Mouse (Mus musculus) urinary bladder, adult 2 months (tissue): ENCODE results near the gene Mapk1. TPM values are rescaled to one million over a fixed set of nuclear protein-coding genes. Genes with fewer than 3 reads are reported as not detected.

Experiments used
- DNase-seq: peaks from one replicate; pipeline ENCODE4 v3.0.0; 2022; ENCODE audit warnings: low spot score
- polyA plus RNA-seq: library from polyadenylated mRNA; depleted of rRNA; stranded (reverse); fragments of >200 nt; gene quantifications from 2 replicates; pipeline ENCODE4 v1.2.3, GENCODE M21; 2012; rRNA removed

Mapk1 gene
- polyA plus RNA-seq, 1 experiment: 134 TPM

DNA sequence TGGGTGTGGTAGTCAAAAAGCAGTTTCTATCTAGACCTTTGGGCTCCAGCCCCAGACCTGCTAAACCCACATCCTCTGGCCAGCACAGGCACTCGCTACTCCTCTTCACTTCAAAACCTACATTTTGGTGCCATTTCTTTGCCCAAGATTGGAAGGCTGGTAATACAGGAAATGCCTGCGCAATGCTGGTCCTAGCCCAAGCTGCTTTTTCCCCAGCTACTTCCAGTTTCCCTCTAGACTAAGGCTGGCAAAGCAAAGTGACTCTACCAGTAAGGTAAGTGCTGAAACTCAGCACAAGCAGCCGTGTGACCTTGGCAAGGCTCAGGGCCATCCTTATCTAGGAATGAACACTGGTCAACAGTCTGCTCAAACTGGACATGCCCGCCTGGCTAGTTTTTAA is 102.5 kb downstream of the Mapk1 start:
- no peak for DNase-seq

DNA sequence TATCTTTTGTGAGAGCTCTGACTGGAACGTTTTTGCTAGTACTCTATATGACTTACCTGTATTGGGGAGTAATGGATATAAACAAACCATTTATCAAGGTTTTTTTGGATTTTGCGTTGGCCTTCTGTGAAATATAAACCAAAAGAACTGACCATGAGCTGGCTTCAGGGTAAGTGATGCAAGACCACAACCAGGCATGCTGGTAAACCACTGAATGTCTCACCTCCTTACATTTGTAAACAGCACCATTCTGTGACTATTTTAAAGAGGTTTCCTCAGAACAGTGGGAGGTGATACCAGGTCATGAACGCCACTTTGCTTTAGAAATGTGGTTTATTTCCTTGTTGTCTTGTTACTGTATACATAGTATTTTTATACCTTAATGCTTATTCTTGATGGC is 103.1 kb downstream of the Mapk1 start:
- DNase-seq: no peak

DNA sequence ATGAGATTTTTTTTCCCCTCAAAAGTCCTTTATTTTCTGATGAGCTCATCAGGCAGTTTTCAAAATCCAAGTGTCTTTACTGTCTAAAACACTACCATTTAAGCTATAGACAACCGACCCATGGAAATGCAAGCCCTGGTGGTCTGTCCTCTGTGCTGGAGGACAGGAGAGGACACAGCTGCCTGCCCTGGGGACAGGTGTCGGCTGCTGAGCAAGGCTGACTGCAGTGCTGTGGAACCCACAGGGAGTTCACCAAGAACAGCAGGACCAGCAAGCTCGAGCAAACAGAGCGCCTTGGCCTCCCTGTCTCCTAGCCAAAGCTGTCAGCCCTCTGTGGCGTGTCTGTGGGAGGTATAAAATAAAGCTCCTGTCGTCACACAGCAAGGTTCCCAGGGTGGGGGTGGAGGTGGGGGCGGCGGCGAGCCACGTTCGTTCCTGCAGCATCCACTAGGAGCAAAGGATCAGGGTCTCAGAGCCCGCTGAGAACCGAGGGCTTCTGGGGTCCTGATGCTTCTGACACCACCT is 103.5 kb downstream of the Mapk1 start:
- no peak for DNase-seq

DNA sequence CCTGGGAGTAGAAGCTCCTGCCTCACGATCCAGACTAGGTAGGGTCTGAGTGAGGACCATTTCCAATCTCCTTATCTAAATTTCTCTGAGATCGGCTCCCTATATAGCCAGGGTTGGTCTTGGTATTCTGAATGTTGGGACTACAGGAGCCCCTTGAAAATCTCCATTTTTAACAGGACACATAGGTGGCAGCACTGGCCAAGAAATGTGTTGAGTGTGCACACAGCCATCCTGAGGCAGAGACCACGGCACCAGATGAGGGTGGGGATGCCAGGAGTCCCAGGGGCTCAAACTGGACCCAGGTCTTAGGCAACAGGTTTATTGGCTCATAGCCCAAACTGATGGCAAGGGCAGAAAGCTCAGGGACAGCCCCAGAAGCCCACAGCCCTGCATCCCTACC is 105.2 kb downstream of the Mapk1 start:
- DNase-seq: no peak

DNA sequence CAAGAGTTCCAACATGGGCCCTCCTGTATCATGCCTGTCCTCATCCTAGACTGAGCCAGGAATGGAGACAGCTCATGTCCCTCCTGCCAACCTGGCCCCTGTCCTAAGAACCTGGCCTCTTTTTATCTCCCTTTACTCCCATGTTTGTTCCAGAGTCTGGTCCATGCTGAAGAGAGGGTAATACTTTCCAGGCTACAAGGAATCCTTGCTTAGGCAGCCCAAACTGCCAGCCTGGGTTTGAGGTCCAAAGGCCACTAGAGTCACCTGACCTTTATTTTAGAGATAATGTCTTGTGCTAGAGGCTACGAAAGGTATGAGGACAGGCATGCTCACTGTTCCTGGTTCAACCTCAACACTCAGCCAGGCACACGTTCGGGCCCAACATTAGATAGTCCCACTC is 113.8 kb downstream of the Mapk1 start:
- no peak for DNase-seq

Other genes starting within 250 kb of the Mapk1 start
- gene Spag6l, start 153.9 kb upstream of the Mapk1 start, polyA plus RNA-seq: 0.03 TPM in 1 of 2 replicates, not detected in the other
- gene Igll1, start 119.4 kb upstream of the Mapk1 start, polyA plus RNA-seq: not detected in 2 replicates
- 75.9 and 82.4 TPM in 2 replicates for gene Top3b, start 112.6 kb upstream of the Mapk1 start, polyA plus RNA-seq
- 1.3 and 1.4 TPM in 2 replicates for gene Vpreb1, start 112.5 kb upstream of the Mapk1 start, polyA plus RNA-seq
- 17.8 and 18.2 TPM in 2 replicates for gene Ppm1f, start 86.9 kb upstream of the Mapk1 start, polyA plus RNA-seq
- gene Ypel1, start 86.3 kb downstream of the Mapk1 start, polyA plus RNA-seq: 4.2 and 4.5 TPM in 2 replicates
- 86.8 and 97.1 TPM in 2 replicates for gene Ppil2, start 127.9 kb downstream of the Mapk1 start, polyA plus RNA-seq
- gene 2610318N02Rik, start 141.8 kb downstream of the Mapk1 start, polyA plus RNA-seq: 0.50 and 0.74 TPM in 2 replicates
- 16.1 and 17.9 TPM in 2 replicates for gene Sdf2l1, start 149.0 kb downstream of the Mapk1 start, polyA plus RNA-seq
- 8.3 and 11.9 TPM in 2 replicates for gene Ydjc, start 161.2 kb downstream of the Mapk1 start, polyA plus RNA-seq
- gene Ccdc116, start 163.8 kb downstream of the Mapk1 start, polyA plus RNA-seq: 4.9 and 5.5 TPM in 2 replicates
- 105 and 111 TPM in 2 replicates for gene Ube2l3, start 219.3 kb downstream of the Mapk1 start, polyA plus RNA-seq
- 0.26 and 0.37 TPM in 2 replicates for gene Rimbp3, start 225.2 kb downstream of the Mapk1 start, polyA plus RNA-seq